Mouse (Mus musculus) left cerebral cortex, postnatal 36 days (tissue): Measurements from ENCODE around the gene Trnp1. TPM values are rescaled to one million over a fixed set of nuclear protein-coding genes. Genes with fewer than 3 reads are reported as not detected.
"Not testable (repeated sequence)": the region's sequence is repeated elsewhere in the genome, so short reads cannot be mapped to it uniquely, and the experiment has no call there.

Experiments
- DNase-seq, 2 experiments: peaks; one replicate each; pipeline ENCODE4 v3.0.0; 2021 to 2022; ENCODE audit warnings: low spot score in 2 of 2, mixed read lengths in 1 of 2
- intact Hi-C: fragments of 180-260 bp; cut with DNase I; formaldehyde crosslinking; loops from one replicate; pipeline ENCODE4 v1.15.1; 2025
- total RNA-seq, 2 experiments: library from RNA; stranded (reverse); gene quantifications; 2 replicates each; pipeline ENCODE4 v1.2.3; 2021

Trnp1 gene
- 100 to 1,000 TPM; 168 to 210 TPM for total RNA-seq

DNA sequence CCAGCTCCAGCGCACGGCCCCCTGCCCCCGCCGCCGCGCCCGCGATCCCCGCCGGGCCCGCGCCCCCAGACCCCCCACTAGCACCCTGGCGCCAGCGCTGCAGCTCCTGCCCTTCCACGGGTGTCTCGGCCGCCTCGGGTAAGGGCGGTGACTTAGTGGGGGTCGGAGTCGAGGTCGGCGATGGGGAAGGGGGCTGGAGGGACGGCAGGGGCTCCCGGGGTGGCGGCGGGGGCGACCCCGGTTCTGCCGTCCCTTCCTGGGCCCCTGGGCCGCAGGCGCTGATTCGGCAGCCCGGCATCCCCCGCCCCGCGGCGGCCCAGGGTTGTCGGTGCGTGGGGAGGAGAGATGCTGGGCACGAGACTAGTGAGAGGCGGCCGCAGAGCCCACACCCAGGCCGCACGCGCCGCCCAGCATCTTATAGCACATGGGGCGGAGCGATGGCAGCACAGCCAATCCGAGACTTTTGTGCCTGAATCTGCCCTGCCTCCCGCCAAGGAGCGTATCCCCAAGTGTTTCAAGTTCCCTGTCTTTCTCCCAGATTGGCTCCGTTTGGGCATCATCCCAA is at the start of gene Trnp1:
Trnp1 (minus strand) TSS at position 391 of the 565 bp plus-strand sequence.
- intact Hi-C loops: no loop called here
- peak; percentile 86 to 92 for DNase-seq

DNA sequence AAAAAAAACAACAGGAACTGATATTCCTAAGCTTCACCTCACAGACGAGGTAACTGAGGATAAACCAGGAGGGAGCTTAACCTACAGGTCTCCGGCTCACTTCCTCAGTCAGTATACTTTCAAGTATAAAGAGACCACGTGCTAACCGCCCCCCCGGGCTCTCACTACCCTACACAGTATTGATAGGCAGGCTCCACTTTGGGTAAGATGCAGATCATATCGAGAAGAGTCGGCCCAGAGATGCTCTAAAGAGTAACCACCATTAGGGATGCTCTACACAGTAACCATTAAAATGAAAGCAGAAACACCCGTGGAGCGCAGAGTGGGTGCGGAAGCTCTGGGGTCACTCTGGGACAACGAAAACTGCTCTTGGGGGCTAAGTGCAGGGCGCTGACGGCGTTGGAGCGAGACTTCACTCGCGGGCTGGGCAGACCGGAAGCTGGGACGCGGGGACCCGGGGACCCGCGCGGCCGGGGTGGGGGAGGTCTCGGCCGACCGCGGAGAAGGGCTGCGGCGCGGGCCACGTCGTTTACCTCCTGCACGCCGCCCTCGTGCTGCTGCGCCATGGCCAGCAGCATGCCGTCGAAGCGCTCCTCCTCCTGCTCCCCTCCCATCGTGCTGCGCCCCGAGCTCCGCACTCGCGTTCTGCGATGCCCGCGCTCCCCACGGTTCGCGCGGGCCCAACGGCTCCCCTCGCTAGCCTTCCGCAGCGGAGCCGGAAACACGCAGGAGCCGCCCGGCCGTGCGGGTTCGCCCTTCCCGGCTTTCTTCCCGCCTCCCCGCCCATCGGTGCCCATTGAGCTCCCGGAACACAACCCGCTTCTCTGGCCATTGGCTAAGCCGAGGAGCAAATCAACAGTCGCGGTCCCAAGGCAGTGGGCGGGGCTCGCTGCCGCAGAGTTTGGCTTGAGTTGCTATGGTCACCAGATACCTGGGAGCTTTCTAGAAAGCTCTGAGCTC is 47.2 kb upstream of the Trnp1 start, which contains the start of gene Nudc:
Nudc (minus strand) TSS at position 725 of the 960 bp plus-strand sequence.
- intact Hi-C loops: no loop called here
- DNase-seq: peak; percentile 95 to 96

DNA sequence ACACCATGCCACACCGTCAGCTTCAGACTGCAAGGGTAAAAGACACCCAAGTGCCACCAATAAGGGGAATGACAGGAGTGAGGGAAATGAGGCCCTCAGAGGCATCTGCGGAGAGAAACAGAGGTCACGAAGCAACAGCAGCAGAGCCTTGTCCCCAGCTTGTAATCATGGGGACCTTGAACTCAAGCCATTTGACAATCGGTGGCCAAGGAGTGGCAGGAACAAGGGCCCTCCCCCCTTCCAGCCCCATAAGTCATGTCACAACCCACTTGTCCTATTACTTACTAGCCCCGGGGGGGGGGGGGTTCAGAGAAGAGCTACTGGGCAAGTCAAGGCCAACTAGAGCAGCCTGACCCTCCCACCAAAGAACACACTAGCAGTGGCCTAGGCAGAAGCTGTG is 38.3 kb upstream of the Trnp1 start:
- intact Hi-C loops: no loop called here
- no peak for DNase-seq

DNA sequence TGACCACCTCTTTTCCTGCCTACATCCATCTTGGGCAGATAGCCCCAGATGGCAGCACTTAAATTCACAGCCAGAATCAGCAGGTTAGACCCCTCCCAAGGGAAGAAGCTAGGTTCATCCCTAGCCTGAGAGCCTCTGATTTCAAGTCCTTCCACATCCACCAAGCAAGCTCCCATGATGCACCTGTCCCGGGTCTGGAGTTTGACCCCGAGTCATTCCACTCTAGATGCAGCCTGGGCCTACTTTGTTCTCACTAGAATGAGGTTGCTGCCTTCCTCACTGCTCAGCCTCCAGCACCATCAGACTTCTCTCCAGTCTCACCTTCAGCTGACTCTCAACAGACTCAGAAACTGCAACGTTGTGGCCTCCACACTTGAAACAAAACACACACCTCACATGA is 37.7 kb upstream of the Trnp1 start:
- intact Hi-C loops: no loop called here

DNA sequence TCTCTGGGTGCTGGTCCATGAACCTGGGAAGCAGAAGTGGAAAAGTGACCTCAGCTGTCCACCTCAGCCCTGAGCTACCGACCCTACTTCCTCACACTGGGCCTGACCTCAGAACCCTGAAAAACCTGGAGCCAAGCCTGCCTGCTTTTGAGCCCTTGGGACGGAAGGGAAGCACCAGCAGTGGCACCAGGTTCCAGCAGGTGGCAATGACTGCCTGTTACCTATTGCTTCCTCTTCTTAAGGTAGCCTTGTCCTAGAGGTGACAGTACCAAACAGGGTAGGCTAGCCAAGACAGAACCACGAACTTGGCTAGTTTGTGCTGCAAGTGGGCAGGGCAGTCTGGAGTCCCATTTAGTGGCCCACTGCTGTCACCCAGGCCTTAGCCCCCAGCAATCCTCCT is 34.4 kb upstream of the Trnp1 start:
- intact Hi-C loops: no loop called here
- DNase-seq: no peak

More for the DNA sequence above, 37.7 kb upstream of the Trnp1 start:
- DNase-seq: no peak

DNA sequence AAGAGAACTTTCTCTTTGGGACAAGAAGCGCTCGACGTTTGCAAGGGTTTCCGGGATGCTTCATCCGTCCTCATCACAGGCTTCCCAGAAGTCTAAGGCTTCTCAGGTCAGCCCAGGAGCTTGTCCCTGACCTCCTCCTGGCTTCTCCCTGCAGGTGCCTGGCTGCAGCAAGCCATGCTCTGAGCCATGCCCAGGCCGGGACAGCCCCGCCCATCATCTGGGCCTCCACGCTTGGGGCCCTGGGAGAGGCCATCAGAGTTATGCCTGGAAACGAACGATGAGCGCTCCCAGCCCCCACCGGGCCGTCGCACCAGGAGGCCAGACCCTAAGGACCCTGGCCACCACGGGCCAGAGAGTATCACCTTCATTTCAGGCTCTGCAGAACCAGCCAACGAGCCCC is 29.4 kb upstream of the Trnp1 start:
- DNase-seq: no peak
- intact Hi-C loops: no loop called here

GRCm38 (mm10) chr4:133521502-133521901 is 23.2 kb upstream of the Trnp1 start:
- intact Hi-C loops: no loop called here
- no peak for DNase-seq

GRCm38 (mm10) chr4:133519369-133519665 is 21.0 kb upstream of the Trnp1 start:
- no peak for DNase-seq
- intact Hi-C loops: no loop called here

- DNase-seq: no peak
- intact Hi-C loops: no loop called here
Observed at GRCm38 (mm10) chr4:133518601-133519368, 20.4 kb upstream of the Trnp1 start, which contains the start of gene Kdf1. Gene Kdf1, plus strand, starts transcription at chr4:133518963.

DNA sequence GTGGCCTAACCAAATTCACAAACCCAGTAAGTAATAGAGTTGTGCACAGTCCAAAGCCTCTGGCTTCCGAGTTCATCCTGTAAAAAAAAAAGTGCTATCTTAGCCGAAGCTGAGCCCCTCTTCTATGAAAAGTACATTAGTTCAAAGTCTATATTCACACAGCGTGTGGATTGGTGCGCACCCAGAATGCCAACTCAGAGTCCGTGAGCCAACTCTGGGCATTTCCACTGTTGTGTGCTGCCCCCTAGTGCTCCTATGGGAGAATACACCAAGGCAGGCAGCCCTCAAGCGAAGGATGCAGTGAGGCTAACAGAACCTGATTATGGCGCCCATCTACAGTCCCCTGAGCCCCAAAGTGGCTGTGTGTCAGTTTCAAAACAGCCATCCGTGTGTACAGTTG is 14.6 kb upstream of the Trnp1 start:
- intact Hi-C loops: loop anchor here (5.0 kb wide), 1 partner anchor 91 kb away; no protein-coding TSS in a partner anchor
- DNase-seq: peak; percentile 72 to 76

DNA sequence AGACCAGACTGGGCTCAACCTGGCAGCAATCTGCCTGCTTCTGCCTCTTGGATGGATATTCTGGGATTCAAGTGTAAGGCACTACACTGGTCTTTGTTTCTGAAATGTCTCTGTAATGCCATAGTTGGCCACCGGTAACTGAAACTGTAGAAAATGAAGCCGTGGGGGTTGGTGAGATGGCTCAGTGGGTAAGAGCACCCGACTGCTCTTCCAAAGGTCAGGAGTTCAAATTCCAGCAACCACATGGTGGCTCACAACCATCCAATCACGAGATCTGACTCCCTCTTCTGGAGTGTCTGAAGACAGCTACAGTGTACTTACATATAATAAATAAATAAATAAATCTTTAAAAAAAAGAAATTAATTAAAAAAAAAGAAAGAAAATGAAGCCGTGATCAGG is 14.2 kb upstream of the Trnp1 start:
- intact Hi-C loops: loop anchor here (5.0 kb wide), 1 partner anchor 90 kb away; no protein-coding TSS in a partner anchor
- not testable (repeated sequence) for DNase-seq

DNA sequence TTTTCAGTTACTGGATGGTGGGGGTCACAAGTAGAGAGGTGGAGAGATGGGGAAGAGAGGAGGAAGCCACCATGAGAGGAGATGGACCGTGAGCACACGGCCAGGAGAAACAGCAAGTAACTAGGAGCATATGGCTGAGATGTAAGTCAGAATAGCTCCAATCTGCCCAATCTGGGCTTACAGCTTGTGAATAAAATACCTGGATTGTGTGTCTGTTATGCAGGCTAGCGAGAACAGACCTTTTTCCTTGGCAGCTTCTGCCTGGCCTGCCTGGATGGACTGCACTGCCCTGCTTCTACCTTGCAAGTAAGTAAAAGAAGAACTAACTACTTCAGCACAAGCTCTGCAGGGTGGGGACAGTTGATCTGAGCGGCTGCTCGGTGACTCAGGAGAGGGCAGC is 12.7 kb upstream of the Trnp1 start:
- intact Hi-C loops: loop anchor here (5.0 kb wide), 1 partner anchor 89 kb away; no protein-coding TSS in a partner anchor
- no peak for DNase-seq

DNA sequence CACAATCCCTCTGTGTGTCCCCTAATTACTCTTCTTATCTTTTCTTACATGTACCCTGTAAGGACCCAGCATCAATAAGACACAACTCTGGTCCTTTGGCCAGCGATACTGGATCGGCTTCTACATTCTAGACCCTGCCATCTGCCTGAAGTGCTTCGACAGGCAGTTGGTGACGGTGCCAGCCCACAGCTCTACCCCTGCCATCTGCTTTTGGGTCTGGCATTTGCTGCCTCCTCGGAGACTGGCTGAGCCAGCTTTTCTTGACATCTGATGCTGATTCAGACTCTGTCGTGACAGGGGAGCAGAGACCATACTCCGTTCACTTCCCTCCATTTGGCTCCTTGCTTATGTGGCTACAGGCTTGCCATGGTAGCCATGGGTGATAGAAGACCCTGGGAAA is 10.6 kb upstream of the Trnp1 start:
- intact Hi-C loops: no loop called here

GRCm38 (mm10) chr4:133506573-133506972 is 8.2 kb upstream of the Trnp1 start:
- no peak for DNase-seq
- intact Hi-C loops: no loop called here

More for the DNA sequence above, 10.6 kb upstream of the Trnp1 start:
- peak; percentile 45 to 55 for DNase-seq

- no peak for DNase-seq
- intact Hi-C loops: no loop called here
Observed at GRCm38 (mm10) chr4:133504755-133505485, 6.6 kb upstream of the Trnp1 start.

- DNase-seq: no peak
- intact Hi-C loops: no loop called here
Observed at GRCm38 (mm10) chr4:133504300-133504699, 6.0 kb upstream of the Trnp1 start.

GRCm38 (mm10) chr4:133501514-133501913 is 3.2 kb upstream of the Trnp1 start:
- DNase-seq: no peak
- intact Hi-C loops: no loop called here

DNA sequence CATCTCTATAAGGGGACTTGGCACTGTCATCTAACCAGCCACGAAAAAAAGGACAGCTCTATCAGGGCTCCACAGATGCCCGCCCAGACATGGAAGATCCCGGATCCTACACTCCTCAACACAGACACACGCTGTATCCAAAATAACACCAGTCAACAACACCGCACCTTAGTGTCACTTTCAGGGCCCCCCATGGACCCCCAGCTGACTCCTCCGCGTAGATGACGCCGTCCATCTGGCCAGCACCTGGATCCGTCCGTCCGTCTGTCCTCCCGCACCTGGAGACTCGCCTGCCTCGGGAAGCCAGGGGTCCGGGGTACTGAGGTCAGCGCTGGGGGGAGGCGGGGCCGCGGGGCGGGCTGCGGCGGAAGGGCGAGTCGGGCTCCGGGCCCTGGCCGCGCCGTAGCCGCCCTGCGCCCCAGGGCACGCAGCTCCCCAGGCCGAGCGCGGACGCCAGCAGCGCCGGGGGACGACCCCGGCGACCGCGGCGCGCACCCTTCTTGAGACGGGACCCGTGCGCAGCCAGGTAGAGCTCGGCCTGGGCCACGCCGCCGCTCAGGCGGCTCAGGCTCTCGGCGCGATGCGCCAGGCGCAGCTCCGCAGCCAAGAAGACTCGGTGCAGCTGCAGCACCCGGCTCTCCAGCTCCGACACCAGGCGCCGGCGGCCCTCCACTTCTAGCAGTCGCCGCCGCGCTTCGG is 740 bp downstream of the Trnp1 start:
- intact Hi-C loops: no loop called here
- peak; percentile 36 to 53 for DNase-seq
